Mouse (Mus musculus): Measurements from ENCODE around the gene Gmfb. TPM values are rescaled to one million over a fixed set of nuclear protein-coding genes. Genes with fewer than 3 reads are reported as not detected.
A peak's percentile ranks its signal among the peaks of the same experiment; 100 is the strongest.

The Gmfb gene
- polyA plus RNA-seq, 1 experiment from 2014 or later = 55.4 TPM

- 91% methylated on average over 6 of the region's 6 CpGs for WGBS
- no peak overlapping the region for H3K27ac ChIP-seq
- H3K27me3 ChIP-seq (replicated peaks) = no peaks in the 10 kb centered on the region
- H3K4me2 ChIP-seq (replicated peaks) = no peak overlapping the region
- no peak for ATAC-seq
- H3K9me3 ChIP-seq = no peaks in the 10 kb centered on the region
- H3K36me3 ChIP-seq = no peaks in the 10 kb centered on the region
- no peak overlapping the region for H3K9ac ChIP-seq
- H3K4me3 ChIP-seq (replicated peaks) = no peak overlapping the region
- H3K4me1 ChIP-seq (replicated peaks) = peaks cover 12% of the 10 kb centered on the region
Measured at GRCm38 (mm10) chr14:46790723-46791122, 31.3 kb downstream of the Gmfb start.

GRCm38 (mm10) chr14:46790303-46790702 lies 31.7 kb downstream of the Gmfb start:
- Histone ChIP-seq H3K36me3 (no peaks in the 10 kb centered on the region), H3K27ac (no peak overlapping the region), H3K27me3 (replicated peaks) (no peaks in the 10 kb centered on the region), H3K9ac (no peak overlapping the region), H3K4me2 (replicated peaks) (no peak overlapping the region), H3K4me1 (replicated peaks) (peaks cover 12% of the 10 kb centered on the region), H3K9me3 (no peaks in the 10 kb centered on the region), H3K4me3 (replicated peaks) (no peak overlapping the region)
- ATAC-seq = no peak
- WGBS = 80% methylated on average over 4 of the region's 4 CpGs

GRCm38 (mm10) chr14:46788505-46788901 lies 33.5 kb downstream of the Gmfb start:
- Histone ChIP-seq H3K4me3 (replicated peaks) (peak overlapping the region; percentile 98), H3K4me2 (replicated peaks) (peak overlapping the region; percentile 65), H3K9ac (no peak overlapping the region; the same call in 1 of the 2 replicates), H3K36me3 (no peaks in the 10 kb centered on the region), H3K9me3 (no peaks in the 10 kb centered on the region), H3K27ac (peak overlapping the region; percentile 98), H3K27me3 (replicated peaks) (no peaks in the 10 kb centered on the region), H3K4me1 (replicated peaks) (peaks cover 12% of the 10 kb centered on the region)
- WGBS = 19% methylated on average over 8 of the region's 8 CpGs
- peak; percentile 66 for ATAC-seq

- ATAC-seq = peak; percentile 97
- Histone ChIP-seq H3K9ac (peak within 1 kb of the TSS; percentile 98), H3K4me1 (replicated peaks) (peaks cover 12% of the 10 kb centered on the region), H3K27ac (peak within 1 kb of the TSS; percentile 98), H3K4me2 (replicated peaks) (peak within 1 kb of the TSS; percentile 65), H3K27me3 (replicated peaks) (no peaks in the 10 kb centered on the region), H3K4me3 (replicated peaks) (peak within 1 kb of the TSS; percentile 98), H3K9me3 (no peaks in the 10 kb centered on the region), H3K36me3 (no peaks in the 10 kb centered on the region)
- 0% methylated on average over 80 of the region's 86 CpGs for WGBS
Measured at GRCm38 (mm10) chr14:46787787-46788504, 34.1 kb downstream of the Gmfb start, which contains the start of gene Cnih1. Gene Cnih1, minus strand, starts transcription at chr14:46788411.

GRCm38 (mm10) chr14:46787454-46787786 lies 34.6 kb downstream of the Gmfb start:
- Histone ChIP-seq H3K9me3 (no peaks in the 10 kb centered on the region), H3K4me1 (replicated peaks) (peaks cover 12% of the 10 kb centered on the region), H3K36me3 (0 out of 2 replicates have a peak, but pooled peaks cover 2% of the 10 kb centered on the region), H3K4me2 (replicated peaks) (peak overlapping the region; percentile 65), H3K27ac (peak overlapping the region; percentile 98), H3K9ac (peak overlapping the region; percentile 98), H3K4me3 (replicated peaks) (peak overlapping the region; percentile 98), H3K27me3 (replicated peaks) (no peaks in the 10 kb centered on the region)
- no peak; the same call in 1 of the 2 replicates for ATAC-seq
- WGBS = under 1% methylated on average over 11 of the region's 11 CpGs

- 91% methylated on average over 5 of the region's 5 CpGs for WGBS
- Histone ChIP-seq H3K9ac (no peak overlapping the region), H3K27me3 (replicated peaks) (no peaks in the 10 kb centered on the region), H3K9me3 (no peaks in the 10 kb centered on the region), H3K4me2 (replicated peaks) (no peak overlapping the region), H3K36me3 (peaks cover 9% of the 10 kb centered on the region; the same call in 1 of the 2 replicates), H3K4me1 (replicated peaks) (peaks cover 12% of the 10 kb centered on the region), H3K27ac (no peak overlapping the region), H3K4me3 (replicated peaks) (no peak overlapping the region)
- ATAC-seq = no peak
Measured at GRCm38 (mm10) chr14:46785247-46785646, 36.8 kb downstream of the Gmfb start.

GRCm38 (mm10) chr14:46783327-46783926 lies 38.6 kb downstream of the Gmfb start:
- H3K4me1 ChIP-seq (replicated peaks) = peaks cover 5% of the 10 kb centered on the region
- WGBS = 89% methylated on average over 10 of the region's 10 CpGs

GRCm38 (mm10) chr14:46782187-46782828 lies 39.7 kb downstream of the Gmfb start:
- Histone ChIP-seq H3K4me3 (replicated peaks) (no peak overlapping the region), H3K9me3 (no peaks in the 10 kb centered on the region), H3K4me2 (replicated peaks) (no peak overlapping the region), H3K4me1 (replicated peaks) (peaks cover 5% of the 10 kb centered on the region), H3K9ac (no peak overlapping the region), H3K27ac (no peak overlapping the region), H3K36me3 (peaks cover 33% of the 10 kb centered on the region), H3K27me3 (replicated peaks) (no peaks in the 10 kb centered on the region)
- no peak for ATAC-seq
- WGBS = 87% methylated on average over 8 of the region's 8 CpGs

More at GRCm38 (mm10) chr14:46783327-46783926, 38.6 kb downstream of the Gmfb start:
- Histone ChIP-seq H3K27me3 (replicated peaks) (no peaks in the 10 kb centered on the region), H3K9me3 (no peaks in the 10 kb centered on the region), H3K27ac (no peak overlapping the region), H3K4me3 (replicated peaks) (no peak overlapping the region), H3K4me2 (replicated peaks) (no peak overlapping the region), H3K36me3 (peaks cover 25% of the 10 kb centered on the region), H3K9ac (no peak overlapping the region)
- no peak for ATAC-seq

GRCm38 (mm10) chr14:46781086-46781485 lies 41.0 kb downstream of the Gmfb start:
- H3K36me3 ChIP-seq = peaks cover 39% of the 10 kb centered on the region
- H3K27me3 ChIP-seq (replicated peaks) = no peaks in the 10 kb centered on the region
- 90% methylated on average over 7 of the region's 7 CpGs for WGBS

GRCm38 (mm10) chr14:46779217-46779616 lies 42.8 kb downstream of the Gmfb start:
- Histone ChIP-seq H3K4me1 (replicated peaks) (no peaks in the 10 kb centered on the region), H3K36me3 (peaks cover 45% of the 10 kb centered on the region), H3K9ac (no peak overlapping the region), H3K27ac (no peak overlapping the region), H3K4me2 (replicated peaks) (no peak overlapping the region), H3K27me3 (replicated peaks) (no peaks in the 10 kb centered on the region), H3K9me3 (no peaks in the 10 kb centered on the region), H3K4me3 (replicated peaks) (no peak overlapping the region)
- no peak for ATAC-seq
- WGBS = 93% methylated on average over 7 of the region's 7 CpGs

More at GRCm38 (mm10) chr14:46781086-46781485, 41.0 kb downstream of the Gmfb start:
- Histone ChIP-seq H3K4me1 (replicated peaks) (no peaks in the 10 kb centered on the region; the same call in 1 of the 2 replicates), H3K27ac (no peak overlapping the region), H3K9me3 (no peaks in the 10 kb centered on the region), H3K4me2 (replicated peaks) (no peak overlapping the region), H3K9ac (no peak overlapping the region), H3K4me3 (replicated peaks) (no peak overlapping the region)
- ATAC-seq = no peak

- Histone ChIP-seq H3K9ac (no peak overlapping the region), H3K36me3 (peaks cover 45% of the 10 kb centered on the region), H3K4me3 (replicated peaks) (no peak overlapping the region), H3K9me3 (no peaks in the 10 kb centered on the region), H3K27ac (no peak overlapping the region), H3K4me2 (replicated peaks) (no peak overlapping the region), H3K27me3 (replicated peaks) (no peaks in the 10 kb centered on the region), H3K4me1 (replicated peaks) (no peaks in the 10 kb centered on the region)
- WGBS = 97% methylated on average over 9 of the region's 9 CpGs
- no peak for ATAC-seq
Measured at GRCm38 (mm10) chr14:46778756-46779155, 43.3 kb downstream of the Gmfb start.

GRCm38 (mm10) chr14:46770036-46770435 lies 52.0 kb downstream of the Gmfb start:
- H3K27ac ChIP-seq = no peak overlapping the region
- H3K36me3 ChIP-seq = peaks cover 27% of the 10 kb centered on the region
- no peak overlapping the region for H3K4me2 ChIP-seq (replicated peaks)
- H3K4me3 ChIP-seq (replicated peaks) = no peak overlapping the region
- H3K9me3 ChIP-seq = no peaks in the 10 kb centered on the region
- ATAC-seq = no peak; the same call in 1 of the 2 replicates
- H3K27me3 ChIP-seq (replicated peaks) = no peaks in the 10 kb centered on the region
- 73% methylated on average over 6 of the region's 6 CpGs for WGBS
- no peaks in the 10 kb centered on the region for H3K4me1 ChIP-seq (replicated peaks)
- H3K9ac ChIP-seq = no peak overlapping the region

Measured in intestine, embryonic 15.5 days (tissue).